Mouse (Mus musculus): ENCODE measurements around the gene Sap18.

DNA sequence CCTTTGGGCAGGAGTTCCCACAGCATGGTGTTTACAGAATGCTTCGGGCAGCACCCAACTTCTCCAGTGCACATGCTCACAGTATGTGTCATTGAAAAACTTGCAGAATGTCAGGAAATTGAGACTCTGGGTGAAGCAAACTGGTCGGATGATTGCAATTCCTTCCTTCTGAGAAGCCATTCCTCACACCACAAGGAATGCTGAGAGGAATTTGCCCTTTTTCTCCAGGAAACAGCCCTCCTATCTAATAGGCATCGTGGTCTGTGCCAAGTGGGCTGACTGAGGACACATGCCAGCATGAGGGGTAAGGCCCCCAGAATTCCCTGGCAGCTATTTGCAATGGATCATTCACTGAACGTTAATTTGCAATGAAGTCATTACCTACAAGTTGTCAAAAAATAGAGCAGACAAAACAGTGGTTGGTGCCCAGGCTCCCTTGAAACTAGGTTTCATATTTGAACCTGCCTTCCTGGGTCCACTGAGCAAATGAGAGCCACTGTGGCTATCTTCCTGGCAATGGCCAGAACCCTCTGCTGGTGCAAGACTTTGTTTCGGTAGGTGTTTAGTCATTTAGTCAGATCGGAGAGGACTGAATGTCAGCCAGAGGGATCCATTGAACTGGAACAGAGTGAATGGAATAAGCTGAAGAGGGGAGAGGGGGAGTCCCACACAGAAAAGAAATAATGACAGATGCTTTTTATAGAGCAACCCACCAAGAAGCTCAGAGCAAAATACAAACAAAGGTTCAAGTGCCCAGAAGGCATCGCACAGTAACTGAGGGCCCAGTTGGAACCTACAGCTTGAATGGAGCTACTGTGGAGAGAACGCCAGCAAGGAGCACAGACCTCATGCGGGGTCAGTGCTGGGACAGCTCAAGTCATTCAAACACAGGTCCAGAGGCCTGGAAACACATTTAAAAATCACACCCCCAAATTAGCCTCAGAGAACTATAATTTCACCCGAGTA lies 37.2 kb upstream of the Sap18 start:
- TF ChIP-seq CTCF (IDR thresholded peaks at IDR 0.05; ENCODE audit: extremely low read depth, insufficient read depth, insufficient read length, insufficient replicate concordance) (no peak), POLR2A (IDR thresholded peaks at IDR 0.05; ENCODE audit: low read depth, low read length) (no peak)

Measured in spleen, adult 2 months (tissue).